Mouse (Mus musculus) megakaryocyte progenitor cell, adult 5-6 weeks (primary cell): ENCODE measurements around the gene Aldh3b3. TPM values are rescaled to one million over a fixed set of nuclear protein-coding genes. Genes with fewer than 3 reads are reported as not detected.
"Not testable (repeated sequence)": the region's sequence is repeated elsewhere in the genome, so short reads cannot be mapped to it uniquely, and the experiment has no call there.

Experiments
- ATAC-seq: replicated peaks from 2 replicates; pipeline ENCODE4 v1.8.0; 2016; ENCODE audit warnings: mild to moderate bottlenecking, moderate TSS enrichment, inconsistent platforms; ENCODE audit not compliant: poor library complexity
- total RNA-seq, 2 experiments: library from RNA; stranded (forward) in 1 of 2; stranded (reverse) in 1 of 2; fragments of 157-497, 149-512 nt in 1 of 2; fragments of 200-1000 nt in 1 of 2; gene quantifications; 2 replicates each; pipeline versions ENCODE4 v1.2.3 to v1.2.4; 2015 to 2017

Gene Aldh3b3
- total RNA-seq, 2 experiments from 2014 or later, result 0.04 to 0.32 TPM

DNA sequence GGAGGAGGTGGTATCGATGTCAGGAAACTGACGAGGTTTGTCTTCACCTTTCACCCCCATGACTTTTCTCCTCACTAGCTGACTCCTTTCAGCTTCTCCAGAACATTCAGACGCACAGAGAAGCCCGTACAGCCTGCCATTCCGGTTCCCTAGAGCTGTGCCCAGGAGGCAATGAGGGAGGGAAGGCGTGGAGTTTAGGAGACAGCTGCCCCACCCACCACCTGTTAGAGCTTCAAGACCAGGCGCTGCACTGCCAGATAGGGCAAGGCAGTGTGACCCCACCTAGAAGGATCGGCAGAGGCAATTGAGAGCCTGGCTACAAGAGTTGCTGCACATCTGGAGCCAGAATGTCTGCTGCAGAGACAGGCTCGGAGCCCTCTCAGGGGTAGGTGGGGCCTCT, 13.8 kb downstream of the Aldh3b3 start, which contains the start of gene Aldh3b2:
TSS of gene Aldh3b2 (plus strand) at position 100 of the 400 bp plus-strand sequence.
- ATAC-seq, result peak; percentile 68

DNA sequence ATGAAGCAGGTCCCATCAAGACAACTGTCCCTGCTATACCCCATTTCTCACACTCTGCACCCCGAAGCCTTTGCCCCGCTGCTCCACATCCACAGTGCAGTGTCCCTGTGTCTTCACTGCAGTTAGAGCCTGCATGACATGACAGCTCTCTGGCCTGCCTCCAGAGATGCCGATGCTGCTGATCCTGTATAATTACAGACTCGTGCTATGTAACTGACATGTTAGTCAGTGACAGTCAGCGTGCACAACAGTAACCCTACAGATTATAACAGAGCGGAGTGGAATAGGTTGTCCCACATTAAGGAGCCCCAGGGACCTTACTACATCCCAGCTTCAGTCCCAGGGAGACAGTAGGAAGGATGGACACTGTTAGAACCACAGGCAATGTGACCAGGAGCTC, 16.2 kb downstream of the Aldh3b3 start:
- ATAC-seq, result not testable (repeated sequence)

DNA sequence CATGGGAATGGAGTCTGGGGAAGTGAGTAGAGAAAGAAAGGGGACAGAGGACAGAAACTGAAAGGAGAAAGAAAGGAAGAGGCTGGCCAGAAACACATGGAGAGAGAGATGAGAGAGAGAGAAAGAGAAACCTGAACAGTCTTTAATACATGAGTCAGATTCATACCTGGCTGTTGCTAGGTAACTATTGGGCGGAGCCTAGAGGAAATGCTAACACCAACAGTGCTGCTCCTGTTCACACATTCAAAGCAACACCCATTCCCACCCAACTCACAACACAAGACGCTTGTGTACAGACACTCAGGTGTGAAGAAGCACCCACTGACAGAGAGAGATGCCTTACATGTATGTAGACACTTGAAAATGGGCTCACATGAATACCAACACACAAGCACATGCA, 17.4 kb downstream of the Aldh3b3 start:
- ATAC-seq, result no peak

DNA sequence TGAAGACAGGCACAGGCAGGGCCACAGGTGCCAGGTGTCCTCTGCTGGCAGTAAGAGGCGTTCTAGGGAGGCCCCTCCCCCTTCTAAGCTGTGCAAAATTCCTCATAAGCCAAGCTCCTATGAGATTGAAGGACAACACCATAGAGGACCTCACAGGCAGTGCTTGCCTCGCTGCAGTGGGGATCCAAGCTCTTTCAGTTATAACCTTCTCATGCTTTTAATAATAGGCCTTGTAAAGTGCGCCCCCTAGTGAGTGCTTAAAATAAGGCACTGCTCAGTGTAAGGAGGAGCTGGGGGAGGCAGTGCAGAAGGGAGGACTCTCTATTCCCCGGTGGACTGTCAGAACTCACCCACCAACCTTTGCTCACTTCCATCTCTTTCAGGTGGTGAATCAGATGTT, 21.9 kb downstream of the Aldh3b3 start:
- peak; percentile 82 for ATAC-seq

DNA sequence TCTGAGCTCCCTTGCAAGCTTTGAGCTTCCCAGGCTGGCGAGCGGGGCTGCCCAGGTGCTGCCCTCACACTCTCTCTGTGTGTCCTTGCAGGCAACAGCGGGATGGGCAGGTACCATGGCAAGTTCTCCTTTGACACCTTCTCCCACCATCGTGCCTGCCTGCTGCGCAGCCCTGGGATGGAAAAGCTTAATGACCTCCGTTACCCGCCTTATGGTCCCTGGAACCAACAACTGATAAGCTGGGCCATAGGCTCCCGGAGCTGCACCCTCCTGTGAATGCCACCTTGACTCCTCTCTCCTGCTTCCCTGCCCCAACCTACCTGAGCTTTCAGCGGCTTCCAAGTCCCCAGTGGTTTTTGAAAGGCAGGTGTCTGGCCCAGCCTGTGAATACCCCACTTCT, 22.5 kb downstream of the Aldh3b3 start:
- no peak for ATAC-seq

DNA sequence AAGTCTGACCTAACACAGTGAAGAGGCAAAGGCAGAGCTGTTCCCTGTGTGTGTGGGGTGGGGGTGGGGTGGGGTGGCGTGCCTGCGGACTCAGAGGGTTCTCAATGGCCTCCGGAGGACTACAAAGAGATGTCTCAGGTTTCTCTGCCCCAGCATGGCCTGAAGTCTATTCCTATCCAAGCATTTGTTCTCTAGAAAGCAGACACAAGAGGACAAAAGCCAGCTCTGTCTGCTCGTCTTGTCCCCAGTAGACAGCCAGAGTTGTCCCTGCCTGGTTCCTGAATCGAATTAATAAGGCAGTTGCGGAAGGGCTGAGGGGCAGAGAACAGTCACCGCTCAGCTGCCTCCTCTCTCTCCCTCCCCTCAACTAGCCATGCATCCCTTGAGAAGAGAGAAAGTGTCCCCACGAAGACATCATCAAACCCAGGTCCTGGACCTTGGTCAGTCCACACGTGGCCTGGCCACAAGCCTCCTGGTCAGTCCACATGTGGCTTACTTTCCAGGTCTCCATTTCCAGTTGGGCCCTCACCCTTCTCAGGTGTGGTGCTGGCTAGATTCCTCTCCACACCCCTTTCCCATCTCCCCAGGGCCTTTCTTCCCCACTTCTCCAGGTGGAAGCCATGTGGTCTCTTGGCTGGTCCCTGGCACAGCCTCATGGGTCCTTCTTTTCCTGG, 25.2 kb downstream of the Aldh3b3 start:
- no peak for ATAC-seq

DNA sequence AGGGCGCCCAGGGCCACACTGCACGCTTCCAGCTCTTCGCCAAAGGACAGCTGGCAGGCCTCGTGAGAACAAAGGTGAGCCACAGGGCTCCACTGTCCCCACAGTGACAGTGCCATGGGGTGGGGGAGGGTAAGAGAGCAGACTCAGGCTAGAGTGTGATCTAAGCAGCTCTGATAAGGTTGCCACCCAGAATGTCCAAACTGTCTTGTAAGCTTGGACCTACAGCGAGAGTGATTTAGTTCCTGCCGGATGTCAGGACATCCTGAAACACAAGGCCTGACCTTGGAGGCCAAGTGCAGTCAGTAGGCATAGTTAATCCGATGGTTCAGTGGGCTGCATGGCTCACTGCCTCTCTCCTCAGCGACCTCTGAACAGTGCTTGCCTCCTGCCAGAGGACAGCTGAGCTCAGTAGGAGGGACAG, 26.8 kb downstream of the Aldh3b3 start:
- no peak for ATAC-seq

DNA sequence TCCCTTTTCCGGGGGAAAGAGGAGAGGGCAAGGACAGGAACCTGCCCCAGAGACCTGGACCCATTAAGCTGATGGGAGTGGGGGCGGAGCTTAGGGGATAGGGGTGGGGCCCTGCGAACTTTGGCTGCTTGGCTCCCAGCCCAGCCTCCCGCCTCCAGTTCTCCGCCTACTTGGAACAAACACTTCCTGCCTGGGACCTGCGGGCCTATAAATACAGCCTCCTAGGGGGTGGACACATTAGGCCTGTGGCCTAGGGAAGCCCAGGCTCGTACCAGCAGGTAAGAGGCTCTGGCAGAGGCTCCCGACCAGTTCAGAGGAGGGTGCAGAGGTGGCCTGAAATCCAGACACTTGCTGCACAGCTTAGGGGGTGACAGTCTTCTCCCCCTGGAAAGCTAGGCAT, 27.9 kb downstream of the Aldh3b3 start, which contains the start of gene Acy3:
TSS of gene Acy3 (plus strand) at position 237 of the 400 bp plus-strand sequence.
- ATAC-seq, result peak; percentile 82

DNA sequence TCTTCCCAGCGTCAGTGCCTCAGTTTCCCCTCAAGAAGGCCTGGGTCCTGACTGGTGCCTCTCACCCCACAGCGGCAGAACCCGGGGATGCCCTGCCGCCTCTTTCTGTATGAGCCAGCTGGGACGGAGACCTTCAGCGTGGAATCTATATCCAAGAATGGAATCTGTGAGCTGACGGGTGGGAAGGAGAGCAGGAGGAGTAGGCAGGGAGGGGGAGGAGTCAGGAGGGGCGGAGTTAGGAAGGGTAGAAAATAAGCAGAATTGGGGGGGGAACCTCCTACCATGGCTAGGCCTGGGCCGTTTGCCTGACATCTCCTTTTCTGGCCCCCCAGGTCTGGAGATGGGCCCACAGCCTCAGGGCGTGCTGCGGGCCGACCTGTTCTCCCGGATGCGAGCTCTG, 29.6 kb downstream of the Aldh3b3 start:
- ATAC-seq, result no peak

DNA sequence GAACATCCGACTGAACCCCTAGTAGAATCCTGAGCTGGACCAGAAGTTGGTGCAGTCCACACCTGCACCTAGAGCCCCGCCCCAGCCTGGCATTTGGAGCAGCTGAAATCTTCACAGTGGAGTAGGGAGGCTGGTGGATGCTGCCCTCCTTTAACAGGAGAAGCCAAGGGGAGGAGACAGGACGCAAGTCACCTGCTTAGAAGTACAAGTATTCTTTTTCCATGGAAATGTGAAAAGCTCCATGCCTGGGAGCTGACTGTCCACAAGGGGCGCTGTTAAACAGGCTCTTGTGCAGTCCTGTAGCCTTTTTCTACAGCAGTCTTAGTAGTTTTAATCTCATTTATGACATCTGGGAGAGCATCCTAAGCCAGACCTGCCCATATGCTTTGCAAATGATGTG, 30.3 kb downstream of the Aldh3b3 start:
- ATAC-seq, result no peak

DNA sequence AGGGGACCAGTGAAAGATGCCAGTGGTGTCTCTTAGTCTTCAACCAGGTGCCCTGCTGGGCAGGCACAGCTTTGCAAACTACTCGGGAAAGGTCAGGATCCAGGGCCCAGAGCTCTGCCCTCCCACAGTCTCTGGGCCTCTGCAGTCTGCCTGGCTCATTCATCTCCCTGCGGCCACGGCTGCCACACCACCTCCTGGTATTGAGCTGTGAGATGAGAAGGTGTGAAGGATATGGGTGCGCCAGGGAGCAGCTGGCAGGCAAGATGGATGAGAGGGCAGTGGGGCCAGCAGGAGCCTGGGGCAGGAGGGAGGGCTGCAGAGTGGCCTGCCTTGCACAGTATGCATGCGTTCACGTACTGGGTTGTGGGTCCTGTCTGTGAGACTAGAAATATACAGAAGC, 32.4 kb downstream of the Aldh3b3 start:
- no peak for ATAC-seq

DNA sequence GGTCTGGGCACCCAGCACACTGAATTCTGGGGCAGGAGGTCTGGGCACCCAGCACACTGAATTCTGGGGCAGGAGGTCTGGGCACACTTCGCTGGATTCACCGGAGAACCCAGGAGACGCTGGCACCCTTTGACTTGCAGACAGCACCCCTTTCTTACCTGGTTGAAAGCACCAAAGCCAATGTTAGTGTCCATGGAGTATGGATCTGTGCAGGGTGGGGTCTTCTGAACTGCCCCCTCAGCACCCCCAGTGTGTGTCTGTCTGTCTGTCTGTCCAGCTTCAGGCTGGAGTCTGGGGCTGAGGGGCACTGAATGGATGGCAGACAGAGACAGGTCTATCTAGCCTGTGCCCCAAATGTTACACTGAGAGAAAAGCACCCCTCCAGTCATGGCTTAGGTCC, 33.1 kb downstream of the Aldh3b3 start:
- no peak for ATAC-seq

DNA sequence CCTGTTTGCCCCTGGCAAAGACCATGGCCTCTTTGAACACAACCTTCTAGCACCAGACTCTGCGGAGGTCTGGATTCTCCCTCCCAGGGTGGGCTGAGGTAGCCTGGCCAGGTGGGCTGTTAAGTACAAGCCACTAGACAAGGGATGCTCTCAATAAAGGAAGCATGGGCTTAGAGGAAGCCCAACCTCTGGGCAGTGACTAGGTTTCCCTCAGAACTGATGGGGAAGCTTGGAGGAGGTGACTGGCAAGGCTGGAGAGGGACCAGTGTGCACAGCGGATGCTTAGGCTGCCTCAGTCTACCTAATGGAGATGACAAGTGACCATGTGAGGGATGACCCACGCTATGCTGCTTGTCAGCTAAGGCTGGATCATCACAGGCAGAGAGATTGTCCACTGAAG, 33.5 kb downstream of the Aldh3b3 start:
- ATAC-seq, result no peak

DNA sequence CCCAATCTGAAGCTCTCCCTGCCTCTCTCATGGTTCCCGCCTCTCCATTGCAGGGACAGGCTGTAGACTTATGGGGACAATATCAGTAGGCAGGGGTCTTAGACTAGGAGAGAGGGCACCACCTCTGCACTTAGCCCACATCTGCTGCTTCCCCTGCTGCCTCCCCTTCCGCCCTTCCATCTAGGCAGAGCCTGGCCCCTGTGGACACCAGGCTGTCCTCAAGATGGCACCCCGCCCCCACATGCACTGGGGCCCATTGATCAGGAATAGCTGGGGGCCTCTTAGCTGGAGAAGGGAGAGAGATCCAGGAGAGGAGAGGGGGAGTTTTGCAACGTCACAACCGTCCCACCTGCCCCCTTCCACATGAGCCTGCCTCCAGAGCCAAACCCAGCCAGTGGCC, 34.0 kb downstream of the Aldh3b3 start, which contains the start of gene Tbx10:
TSS of gene Tbx10 (plus strand) at position 337 of the 400 bp plus-strand sequence.
- no peak for ATAC-seq

DNA sequence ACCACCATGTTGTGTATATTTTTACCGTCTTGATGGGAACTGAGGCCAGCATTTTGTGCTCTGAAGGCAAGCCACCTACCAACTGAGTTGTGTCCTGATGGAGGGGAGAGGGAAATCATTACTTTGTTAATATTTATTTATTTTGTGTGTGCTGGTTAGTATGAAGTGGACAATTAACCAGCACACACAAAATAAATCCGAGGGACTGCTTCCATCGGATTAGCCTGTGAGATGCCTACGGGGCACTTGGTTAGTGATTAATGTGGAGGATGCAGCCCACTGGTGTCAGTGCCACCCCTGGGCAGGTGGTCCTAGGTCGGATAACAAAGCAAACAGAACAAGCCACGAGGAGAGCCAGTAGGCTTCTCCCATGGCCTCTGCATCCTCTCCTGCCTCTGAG, 36.5 kb downstream of the Aldh3b3 start:
- no peak for ATAC-seq

DNA sequence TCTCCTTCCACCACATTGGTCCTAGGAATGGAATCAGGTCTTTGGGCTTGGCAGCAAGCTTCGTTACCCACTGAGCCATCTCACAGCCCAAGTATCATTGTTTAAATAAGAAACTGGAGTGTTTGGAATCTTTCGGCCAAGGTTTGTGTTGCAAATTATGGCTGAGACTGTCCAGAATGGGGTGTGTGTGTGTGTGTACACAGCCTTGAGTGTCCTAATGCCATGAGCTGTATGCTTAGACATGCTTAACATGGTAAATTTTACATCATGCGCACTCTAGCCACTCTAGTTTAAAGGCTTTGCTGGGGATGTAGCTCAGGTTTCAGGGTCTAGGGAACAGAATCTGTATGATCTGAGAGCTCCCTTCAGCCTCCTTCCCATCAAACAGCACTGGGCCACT, 37.1 kb downstream of the Aldh3b3 start:
- ATAC-seq, result no peak

DNA sequence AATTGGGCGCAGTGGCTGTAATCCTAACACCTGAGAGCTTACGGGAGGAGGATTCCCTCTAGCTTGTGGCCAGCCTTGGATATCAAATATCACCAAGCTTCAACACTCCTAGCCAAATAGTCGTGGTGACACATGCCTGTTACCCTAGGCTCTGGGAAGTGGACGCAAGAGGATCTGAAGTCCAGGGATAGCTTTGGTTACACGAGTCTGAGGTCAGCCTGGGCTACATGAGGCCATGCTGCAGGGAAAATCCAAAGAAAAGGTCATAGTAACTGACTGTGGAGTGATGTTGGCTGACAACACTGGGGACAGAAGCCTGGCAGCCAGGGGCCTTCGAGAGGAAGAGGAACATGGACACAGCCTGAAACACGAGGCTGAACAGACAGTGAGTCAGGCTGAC, 37.7 kb downstream of the Aldh3b3 start:
- ATAC-seq, result no peak

DNA sequence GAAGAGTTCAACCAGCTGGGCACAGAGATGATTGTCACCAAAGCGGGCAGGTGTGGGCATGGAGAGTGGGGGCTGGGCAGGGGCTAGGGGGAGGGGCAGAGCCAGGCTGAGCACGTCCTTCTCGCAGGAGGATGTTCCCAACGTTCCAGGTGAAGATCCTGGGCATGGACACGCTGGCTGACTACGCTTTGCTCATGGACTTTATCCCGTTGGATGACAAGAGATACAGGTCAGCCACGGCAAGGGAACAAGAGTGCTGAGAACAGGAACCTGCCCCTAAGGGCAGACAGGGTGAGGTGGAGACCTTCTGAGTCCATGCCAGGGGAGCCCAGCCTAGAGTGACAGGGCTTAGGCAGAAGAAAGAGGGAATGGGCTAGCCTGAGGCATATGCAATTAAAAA, 38.3 kb downstream of the Aldh3b3 start:
- no peak for ATAC-seq

DNA sequence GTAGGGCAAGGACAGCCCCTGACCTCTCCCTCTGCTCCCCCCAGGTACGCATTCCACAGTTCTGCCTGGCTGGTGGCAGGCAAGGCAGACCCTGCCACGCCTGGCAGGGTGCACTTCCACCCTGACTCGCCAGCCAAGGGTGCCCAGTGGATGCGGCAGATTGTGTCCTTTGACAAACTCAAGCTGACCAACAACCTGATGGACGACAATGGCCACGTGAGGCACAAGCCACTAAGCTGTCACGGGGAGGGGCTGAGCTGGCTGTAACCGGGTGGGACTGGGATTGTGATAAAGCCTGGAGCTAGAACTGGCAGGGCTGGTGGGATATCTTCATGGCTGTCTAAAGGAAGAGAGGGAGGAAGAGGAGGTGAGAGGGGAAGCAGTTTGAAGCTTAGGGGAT, 38.8 kb downstream of the Aldh3b3 start:
- no peak for ATAC-seq

DNA sequence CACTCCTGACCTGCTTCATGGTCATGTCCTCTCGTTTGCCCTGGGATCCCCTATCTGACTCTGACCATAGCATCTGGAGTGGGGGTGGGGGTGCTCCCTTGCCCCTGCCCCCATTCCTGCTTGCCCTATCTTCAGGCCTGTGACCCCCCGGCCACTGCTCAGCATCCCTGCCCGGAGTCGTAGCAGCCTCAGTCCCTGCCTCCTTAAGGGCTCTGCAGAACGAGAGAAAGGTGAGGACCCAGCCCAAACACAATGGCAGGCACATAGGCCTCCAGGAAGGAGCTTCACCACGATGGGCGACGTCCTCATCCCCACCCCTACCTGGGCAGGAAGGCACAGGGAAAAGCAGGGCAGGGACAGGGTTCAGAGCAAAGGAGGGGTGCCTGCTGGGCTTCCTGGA, 39.9 kb downstream of the Aldh3b3 start:
- no peak for ATAC-seq

DNA sequence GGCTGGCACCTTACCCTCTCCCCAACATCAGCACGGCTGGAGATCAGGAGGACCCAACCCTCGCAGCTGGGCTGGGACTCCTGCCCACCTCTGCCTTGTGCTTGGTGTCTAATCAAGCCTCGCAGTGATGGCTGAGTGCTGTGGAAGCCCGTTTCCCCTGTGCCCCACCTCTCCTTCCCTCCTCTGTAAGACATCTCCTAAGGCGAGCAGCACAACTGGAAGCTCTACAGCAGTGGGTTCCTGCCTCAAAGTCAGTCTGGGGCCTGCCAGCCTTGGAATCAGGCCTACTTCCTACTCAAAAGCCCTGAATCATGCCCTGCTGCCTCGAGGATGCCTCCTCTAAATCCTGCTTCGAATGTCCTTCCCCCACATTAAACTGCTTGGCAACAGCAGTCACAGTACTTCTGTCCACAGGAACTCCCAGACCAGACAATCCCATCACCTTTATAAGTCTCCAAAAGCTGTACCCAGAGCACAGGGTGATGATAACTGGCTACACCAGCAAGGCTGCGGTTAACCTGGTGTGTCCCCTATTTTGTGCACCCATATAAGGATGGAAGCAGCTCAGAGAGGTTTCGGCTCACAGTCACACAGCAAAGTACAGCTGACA, 40.8 kb downstream of the Aldh3b3 start:
- ATAC-seq, result no peak

DNA sequence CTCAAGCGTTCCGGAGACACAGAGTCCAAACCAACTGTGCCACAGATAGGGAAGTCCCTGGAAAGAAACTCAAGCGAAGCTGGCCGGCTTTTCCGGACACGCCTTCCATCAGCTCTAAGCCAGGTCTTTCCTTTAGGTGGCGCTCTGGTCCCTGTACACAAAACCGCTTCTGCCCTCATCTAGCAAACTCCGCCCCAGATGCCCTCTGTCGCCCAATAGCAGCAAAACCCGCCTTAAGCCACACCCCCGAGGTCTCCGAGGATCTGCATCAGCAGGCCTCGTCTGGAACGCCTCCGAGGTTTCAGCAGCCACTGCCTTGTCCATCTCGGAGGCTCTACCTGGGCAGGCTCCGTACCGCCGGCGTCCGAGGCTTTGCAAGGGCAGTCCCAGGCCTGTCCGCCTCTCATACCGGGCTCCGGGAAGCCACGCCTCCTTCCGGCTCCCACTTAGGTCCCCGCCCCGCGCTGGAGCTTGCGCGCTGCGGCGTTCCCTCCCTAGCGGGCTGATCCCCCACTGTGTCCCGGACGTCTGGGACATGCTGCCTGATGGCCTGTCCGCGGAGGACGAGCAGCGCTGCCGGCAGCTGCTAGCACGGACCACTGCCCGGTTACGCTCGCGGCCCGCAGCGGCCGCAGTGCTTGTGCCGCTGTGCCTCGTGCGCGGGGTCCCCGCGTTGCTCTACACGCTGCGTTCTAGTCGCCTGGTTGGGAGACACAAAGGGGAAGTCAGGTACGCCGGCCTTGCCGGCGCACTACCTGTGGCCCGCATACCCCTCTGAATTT, 41.9 kb downstream of the Aldh3b3 start, which contains the start of the genes Nudt8 and Gm49405:
TSS of gene Nudt8 (plus strand) at position 462 of the 782 bp plus-strand sequence.
TSS of gene Gm49405 (plus strand) at position 508 of the 782 bp plus-strand sequence.
- peak; percentile 90 for ATAC-seq
